Mouse (Mus musculus) limb, embryonic 12.5 days (tissue): Measurements from ENCODE around the gene Cnih1. TPM values are rescaled to one million over a fixed set of nuclear protein-coding genes. Genes with fewer than 3 reads are reported as not detected.

ENCODE experiments used
- polyA plus RNA-seq: library from polyadenylated mRNA; unstranded; fragments of >200 nt; fragmentation: Nextera tagmentation; extraction: Ambion mirVana; gene quantifications from 2 replicates; pipeline ENCODE4 v1.2.1, GENCODE M21; 2016

The Cnih1 gene
- polyA plus RNA-seq, 1 experiment from 2014 or later: 187 TPM

Other genes starting within 250 kb of the Cnih1 start
- 46.4 and 47.6 TPM in 2 replicates for gene Cdkn3, start 27.9 kb downstream of the Cnih1 start, polyA plus RNA-seq
- 83.1 and 89.5 TPM in 2 replicates for gene Gmfb, start 33.8 kb upstream of the Cnih1 start, polyA plus RNA-seq
- 28.6 and 29.4 TPM in 2 replicates for gene Cgrrf1, start 43.7 kb upstream of the Cnih1 start, polyA plus RNA-seq
- gene Samd4, start 94.4 kb upstream of the Cnih1 start, polyA plus RNA-seq: 6.7 and 6.8 TPM in 2 replicates